Mouse (Mus musculus) gastrocnemius, postnatal 4 days (tissue): Measurements from ENCODE around the gene Fzd9. TPM values are rescaled to one million over a fixed set of nuclear protein-coding genes. Genes with fewer than 3 reads are reported as not detected.

ENCODE experiments used
- microRNA-seq: library from miRNA; unstranded; fragments of <30 nt; microRNA quantifications from one replicate; pipeline ENCODE4 v1.2.0, GENCODE M21; 2021
- total RNA-seq, 2 experiments: library from RNA; stranded (reverse); gene quantifications; 2 replicates each; pipeline ENCODE4 v1.2.3; 2021

Gene Fzd9
- total RNA-seq, 2 experiments from 2014 or later = 16.0 to 20.2 TPM

Small RNAs within 50 kb of the gene (microRNA-seq; reads per million reads assigned to microRNA genes)
- not detected for gene Gm25315

Other genes starting within 250 kb of the Fzd9 start
- 10 to 100 TPM; 44.0 to 44.6 TPM for gene Abhd11, start 242.1 kb downstream of the Fzd9 start, total RNA-seq
- 1 to 10 TPM; 4.5 to 5.1 TPM for gene Stx1a, start 227.7 kb downstream of the Fzd9 start, total RNA-seq
- gene Dnajc30, start 187.0 kb downstream of the Fzd9 start, total RNA-seq = 10 to 100 TPM; 23.8 to 25.2 TPM
- 10 to 100 TPM; 29.9 to 33.3 TPM for gene Bud23, start 186.3 kb downstream of the Fzd9 start, total RNA-seq
- 1 to 10 TPM; 3.2 to 4.1 TPM for gene Vps37d, start 173.0 kb downstream of the Fzd9 start, total RNA-seq
- gene Mlxipl, start 161.3 kb downstream of the Fzd9 start, total RNA-seq = 10 to 100 TPM; 13.8 to 24.6 TPM
- gene Tbl2, start 101.6 kb downstream of the Fzd9 start, total RNA-seq = 10 to 100 TPM; 18.3 to 22.2 TPM
- 10 to 100 TPM; 27.3 to 28.0 TPM for gene Bcl7b, start 82.9 kb downstream of the Fzd9 start, total RNA-seq
- gene Baz1b, start 64.0 kb downstream of the Fzd9 start, total RNA-seq = 10 to 100 TPM; 59.4 to 63.6 TPM
- gene Fkbp6, start 98.8 kb upstream of the Fzd9 start, total RNA-seq = under 1 TPM; 0.32 to 0.36 TPM
- not detected for gene Trim50, start 102.1 kb upstream of the Fzd9 start, total RNA-seq
- 10 to 100 TPM; 12.4 to 14.2 TPM for gene Nsun5, start 118.7 kb upstream of the Fzd9 start, total RNA-seq
- gene Pom121, start 143.3 kb upstream of the Fzd9 start, total RNA-seq = 10 to 100 TPM; 22.1 to 23.6 TPM